Mouse (Mus musculus): ENCODE data around the gene Hoxa5. TPM values are rescaled to one million over a fixed set of nuclear protein-coding genes. Genes with fewer than 3 reads are reported as not detected.
A peak's percentile ranks its signal among the peaks of the same experiment; 100 is the strongest.

Gene Hoxa5
- polyA plus RNA-seq, 1 experiment = 1.3 TPM

- no peak for TF ChIP-seq POLR2A (IDR thresholded peaks at IDR 0.05; ENCODE audit: low read depth, low read length)
- TF ChIP-seq CTCF (IDR thresholded peaks at IDR 0.05; ENCODE audit: extremely low read depth, insufficient read depth, insufficient read length, insufficient replicate concordance) = no peak
These were observed 877 bp downstream of the Hoxa5 start for GRCm38 (mm10) chr6:52203371-52204049.

GRCm38 (mm10) chr6:52203121-52203370 lies 1.3 kb downstream of the Hoxa5 start:
- Histone ChIP-seq H3K4me1 (ENCODE audit: control insufficient read depth, insufficient read depth, insufficient read length) (0 out of 2 replicates have a peak, but pooled peaks cover 2% of the 10 kb centered on the region), H3K27ac (ENCODE audit: insufficient read depth, low read length) (no peak overlapping the region), H3K36me3 (ENCODE audit: control insufficient read depth, insufficient read depth, low read length) (no peaks in the 10 kb centered on the region), H3K4me3 (ENCODE audit: extremely low read depth, insufficient read depth, insufficient read length) (peak overlapping the region; percentile 8), H3K27me3 (ENCODE audit: control insufficient read depth, insufficient read depth, low read length) (peaks cover 3% of the 10 kb centered on the region)
- DNase-seq (ENCODE audit: low read depth in 1 of 2, low spot score in 2 of 2) = no peak
- no peak for TF ChIP-seq POLR2A (IDR thresholded peaks at IDR 0.05; ENCODE audit: low read depth, low read length)
- TF ChIP-seq CTCF (IDR thresholded peaks at IDR 0.05; ENCODE audit: extremely low read depth, insufficient read depth, insufficient read length, insufficient replicate concordance) = no peak
- WGBS = 87% methylated on average over 10 of the region's 10 CpGs

More at GRCm38 (mm10) chr6:52203371-52204049, 877 bp downstream of the Hoxa5 start:
- 80% methylated on average over 46 of the region's 46 CpGs for WGBS
- peak overlapping the region; percentile 38; the same call in 1 of the 2 replicates for H3K4me3 ChIP-seq (ENCODE audit: extremely low read depth, insufficient read depth, insufficient read length)
- H3K27ac ChIP-seq (ENCODE audit: insufficient read depth, low read length) = peak overlapping the region; percentile 22; the same call in 1 of the 2 replicates
- H3K4me1 ChIP-seq (ENCODE audit: control insufficient read depth, insufficient read depth, insufficient read length) = 0 out of 2 replicates have a peak, but pooled peaks cover 2% of the 10 kb centered on the region
- no peak for DNase-seq (ENCODE audit: low read depth in 1 of 2, low spot score in 2 of 2)
- peaks cover 3% of the 10 kb centered on the region for H3K27me3 ChIP-seq (ENCODE audit: control insufficient read depth, insufficient read depth, low read length)
- H3K36me3 ChIP-seq (ENCODE audit: control insufficient read depth, insufficient read depth, low read length) = no peaks in the 10 kb centered on the region

- TF ChIP-seq POLR2A (IDR thresholded peaks at IDR 0.05; ENCODE audit: low read depth, low read length) = no peak
- TF ChIP-seq CTCF (IDR thresholded peaks at IDR 0.05; ENCODE audit: extremely low read depth, insufficient read depth, insufficient read length, insufficient replicate concordance) = no peak
- Histone ChIP-seq H3K27me3 (ENCODE audit: control insufficient read depth, insufficient read depth, low read length) (peaks cover 3% of the 10 kb centered on the region), H3K4me3 (ENCODE audit: extremely low read depth, insufficient read depth, insufficient read length) (peak overlapping the region; percentile 8), H3K36me3 (ENCODE audit: control insufficient read depth, insufficient read depth, low read length) (no peaks in the 10 kb centered on the region), H3K27ac (ENCODE audit: insufficient read depth, low read length) (no peak overlapping the region; the same call in 1 of the 2 replicates), H3K4me1 (ENCODE audit: control insufficient read depth, insufficient read depth, insufficient read length) (0 out of 2 replicates have a peak, but pooled peaks cover 2% of the 10 kb centered on the region)
- no peak for DNase-seq (ENCODE audit: low read depth in 1 of 2, low spot score in 2 of 2)
- WGBS = 87% methylated on average over 22 of the region's 22 CpGs
These were observed 1.8 kb downstream of the Hoxa5 start for GRCm38 (mm10) chr6:52202362-52203120.

- H3K36me3 ChIP-seq (ENCODE audit: control insufficient read depth, insufficient read depth, low read length) = no peaks in the 10 kb centered on the region
- 90% methylated on average over 1 of the region's 1 CpGs for WGBS
- no peak for DNase-seq (ENCODE audit: low read depth in 1 of 2, low spot score in 2 of 2)
- H3K4me3 ChIP-seq (ENCODE audit: extremely low read depth, insufficient read depth, insufficient read length) = no peak overlapping the region
- peaks cover 1% of the 10 kb centered on the region; the same call in 1 of the 2 replicates for H3K27me3 ChIP-seq (ENCODE audit: control insufficient read depth, insufficient read depth, low read length)
- TF ChIP-seq POLR2A (IDR thresholded peaks at IDR 0.05; ENCODE audit: low read depth, low read length) (no peak), CTCF (IDR thresholded peaks at IDR 0.05; ENCODE audit: extremely low read depth, insufficient read depth, insufficient read length, insufficient replicate concordance) (no peak)
- 0 out of 2 replicates have a peak, but pooled peaks cover 2% of the 10 kb centered on the region for H3K4me1 ChIP-seq (ENCODE audit: control insufficient read depth, insufficient read depth, insufficient read length)
- no peak overlapping the region for H3K27ac ChIP-seq (ENCODE audit: insufficient read depth, low read length)
These were observed 3.1 kb downstream of the Hoxa5 start for GRCm38 (mm10) chr6:52201269-52201668.

- DNase-seq (ENCODE audit: low read depth in 1 of 2, low spot score in 2 of 2) = no peak
- Histone ChIP-seq H3K4me3 (ENCODE audit: extremely low read depth, insufficient read depth, insufficient read length) (no peak overlapping the region), H3K36me3 (ENCODE audit: control insufficient read depth, insufficient read depth, low read length) (no peaks in the 10 kb centered on the region), H3K27me3 (ENCODE audit: control insufficient read depth, insufficient read depth, low read length) (peaks cover 1% of the 10 kb centered on the region; the same call in 1 of the 2 replicates), H3K4me1 (ENCODE audit: control insufficient read depth, insufficient read depth, insufficient read length) (0 out of 2 replicates have a peak, but pooled peaks cover 2% of the 10 kb centered on the region), H3K27ac (ENCODE audit: insufficient read depth, low read length) (no peak overlapping the region)
- 92% methylated on average over 10 of the region's 10 CpGs for WGBS
- TF ChIP-seq CTCF (IDR thresholded peaks at IDR 0.05; ENCODE audit: extremely low read depth, insufficient read depth, insufficient read length, insufficient replicate concordance) (no peak), POLR2A (IDR thresholded peaks at IDR 0.05; ENCODE audit: low read depth, low read length) (no peak)
These were observed 3.6 kb downstream of the Hoxa5 start for GRCm38 (mm10) chr6:52200751-52201250.

GRCm38 (mm10) chr6:52200073-52200750 lies 4.2 kb downstream of the Hoxa5 start:
- no peaks in the 10 kb centered on the region for H3K36me3 ChIP-seq (ENCODE audit: control insufficient read depth, insufficient read depth, low read length)
- H3K4me1 ChIP-seq (ENCODE audit: control insufficient read depth, insufficient read depth, insufficient read length) = 0 out of 2 replicates have a peak, but pooled peaks cover 2% of the 10 kb centered on the region
- no peak overlapping the region for H3K4me3 ChIP-seq (ENCODE audit: extremely low read depth, insufficient read depth, insufficient read length)
- H3K27me3 ChIP-seq (ENCODE audit: control insufficient read depth, insufficient read depth, low read length) = peaks cover 1% of the 10 kb centered on the region; the same call in 1 of the 2 replicates
- H3K27ac ChIP-seq (ENCODE audit: insufficient read depth, low read length) = 0 out of 2 replicates have a peak overlapping the region, but pooled peaks have one; percentile 16
- 87% methylated on average over 30 of the region's 30 CpGs for WGBS
- TF ChIP-seq CTCF (IDR thresholded peaks at IDR 0.05; ENCODE audit: extremely low read depth, insufficient read depth, insufficient read length, insufficient replicate concordance) (no peak), POLR2A (IDR thresholded peaks at IDR 0.05; ENCODE audit: low read depth, low read length) (no peak)
- DNase-seq (ENCODE audit: low read depth in 1 of 2, low spot score in 2 of 2) = no peak
